Mouse (Mus musculus) cortical plate, adult 2 months (tissue): Measurements from ENCODE around the gene Rps29. TPM values are rescaled to one million over a fixed set of nuclear protein-coding genes. Genes with fewer than 3 reads are reported as not detected.
"Not testable (repeated sequence)": the region's sequence is repeated elsewhere in the genome, so short reads cannot be mapped to it uniquely, and the experiment has no call there.

ENCODE experiments used
- H3K27ac ChIP-seq: fragments of 200-500 bp; 2 replicates; pipeline ENCODE4 v1.5.1; 2012; ENCODE audit warnings: low read length, control low read depth, inconsistent platforms; ENCODE audit not compliant: insufficient read depth
- H3K4me1 ChIP-seq: fragments of 200-500 bp; 2 replicates; pipeline ENCODE4 v1.6.1; 2011; ENCODE audit warnings: low read length; ENCODE audit not compliant: control insufficient read depth, insufficient read depth
- H3K4me3 ChIP-seq: fragments of 200-500 bp; 2 replicates; pipeline ENCODE4 v1.5.1; 2011; ENCODE audit warnings: mild to moderate bottlenecking, low read length, control low read depth; ENCODE audit not compliant: insufficient read depth
- CTCF ChIP-seq: fragments of 200-500 bp; IDR thresholded peaks from 2 replicates; pipeline ENCODE4 v1.5.1; 2011; ENCODE audit warnings: mild to moderate bottlenecking, control low read depth, low read length; ENCODE audit not compliant: insufficient read depth; ENCODE audit errors: extremely low read depth
- POLR2A ChIP-seq: fragments of 200-500 bp; IDR thresholded peaks from 2 replicates; pipeline ENCODE4 v1.6.1; 2011; ENCODE audit warnings: mild to moderate bottlenecking, low read length, control low read depth; ENCODE audit not compliant: insufficient read depth; ENCODE audit errors: extremely low read depth
- polyA plus RNA-seq: library from polyadenylated mRNA; depleted of rRNA; stranded (reverse); fragments of >200 nt; gene quantifications from 2 replicates; pipeline ENCODE4 v1.2.3, GENCODE M21; 2012

Rps29 gene
- polyA plus RNA-seq, 1 experiment, result 1,750 TPM

DNA sequence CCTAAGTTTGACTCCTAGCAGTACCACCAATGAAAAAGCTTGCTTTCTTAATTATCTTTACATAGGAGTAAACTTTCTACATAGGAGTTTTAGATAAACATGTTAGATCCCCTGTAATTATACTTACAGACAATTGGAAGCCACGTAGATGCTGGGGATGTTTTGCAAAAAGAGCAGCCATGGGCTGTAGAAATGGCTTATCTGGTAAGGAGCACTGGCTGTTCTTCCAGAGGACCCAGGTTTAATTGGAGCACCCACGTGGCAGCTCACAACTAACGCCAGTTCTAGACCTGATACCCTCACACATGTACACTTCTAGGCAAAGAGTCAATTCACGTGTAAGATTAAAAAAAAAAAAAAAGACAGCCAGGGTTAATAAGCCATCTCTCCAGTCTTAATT lies 22.8 kb upstream of the Rps29 start:
- Histone ChIP-seq H3K4me1 (peaks cover 1% of the 10 kb centered on the region; the same call in 1 of the 2 replicates), H3K27ac (no peak overlapping the region), H3K4me3 (no peak overlapping the region)
- no peak for TF ChIP-seq POLR2A
- no peak for TF ChIP-seq CTCF

DNA sequence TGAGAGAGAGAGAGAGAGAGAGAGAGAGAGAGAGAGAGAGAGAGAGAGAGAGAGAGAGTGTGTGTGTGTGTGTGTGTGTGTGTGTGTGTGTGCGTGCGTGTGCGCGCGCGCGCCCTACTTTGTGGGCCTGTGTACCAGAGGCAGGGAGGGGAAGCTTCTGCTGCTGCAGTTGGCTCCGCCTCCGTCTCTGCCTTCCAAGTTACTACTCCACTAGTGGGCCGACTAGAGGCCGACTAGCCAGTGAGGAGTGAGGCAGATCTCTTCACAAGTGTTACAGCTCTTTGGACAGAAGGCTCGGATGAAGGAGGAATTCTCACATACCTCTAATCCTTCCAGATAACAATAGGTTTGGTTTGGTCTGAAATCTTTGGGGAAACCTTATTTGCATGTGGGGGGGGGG lies 20.4 kb upstream of the Rps29 start:
- Histone ChIP-seq H3K4me3 (no peak overlapping the region), H3K4me1 (peaks cover 1% of the 10 kb centered on the region; the same call in 1 of the 2 replicates), H3K27ac (no peak overlapping the region)
- TF ChIP-seq POLR2A, result no peak
- TF ChIP-seq CTCF, result no peak

DNA sequence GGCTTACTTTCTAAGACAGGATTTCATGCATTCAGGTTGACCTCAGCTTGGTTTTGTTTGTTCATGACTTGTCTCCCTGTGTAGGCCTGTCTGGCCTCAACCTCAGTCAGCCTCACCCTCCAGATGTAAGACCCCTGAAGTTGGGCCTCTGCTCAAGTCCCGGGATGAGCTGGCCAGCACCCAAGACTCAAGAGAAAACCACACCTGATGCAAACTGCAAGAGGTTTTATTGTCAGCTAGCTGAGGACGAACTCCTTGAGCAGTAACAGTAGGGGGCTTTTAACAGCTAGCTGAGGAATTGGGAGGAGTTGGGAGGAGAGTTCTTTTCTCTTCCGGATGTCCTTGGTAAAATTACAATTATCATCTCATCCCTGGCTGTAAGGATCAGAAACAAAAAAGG lies 18.5 kb upstream of the Rps29 start:
- Histone ChIP-seq H3K4me1 (no peaks in the 10 kb centered on the region), H3K27ac (no peak overlapping the region), H3K4me3 (no peak overlapping the region)
- no peak for TF ChIP-seq CTCF

DNA sequence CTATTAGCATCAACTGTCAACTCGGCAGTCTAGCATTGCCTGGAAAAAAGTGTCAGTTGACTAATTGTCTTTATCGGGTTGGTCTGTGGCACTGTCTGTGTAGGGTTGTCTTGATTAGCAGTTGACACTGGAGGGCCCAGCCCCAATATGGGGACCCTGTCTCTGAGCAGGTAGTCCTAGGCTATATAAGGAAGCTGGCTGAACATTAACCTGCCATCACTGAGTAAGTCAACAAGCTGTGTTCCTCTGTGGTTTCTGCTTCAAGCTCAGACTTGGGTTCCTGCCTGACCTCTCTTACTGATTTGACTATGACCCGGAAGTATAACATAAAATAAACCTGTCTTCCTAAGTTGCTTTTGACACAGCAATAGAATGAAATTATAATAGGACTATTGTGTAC lies 17.0 kb upstream of the Rps29 start:
- no peaks in the 10 kb centered on the region for H3K4me1 ChIP-seq
- H3K4me3 ChIP-seq, result no peak overlapping the region
- no peak overlapping the region for H3K27ac ChIP-seq
- TF ChIP-seq POLR2A, result no peak
- no peak for TF ChIP-seq CTCF

DNA sequence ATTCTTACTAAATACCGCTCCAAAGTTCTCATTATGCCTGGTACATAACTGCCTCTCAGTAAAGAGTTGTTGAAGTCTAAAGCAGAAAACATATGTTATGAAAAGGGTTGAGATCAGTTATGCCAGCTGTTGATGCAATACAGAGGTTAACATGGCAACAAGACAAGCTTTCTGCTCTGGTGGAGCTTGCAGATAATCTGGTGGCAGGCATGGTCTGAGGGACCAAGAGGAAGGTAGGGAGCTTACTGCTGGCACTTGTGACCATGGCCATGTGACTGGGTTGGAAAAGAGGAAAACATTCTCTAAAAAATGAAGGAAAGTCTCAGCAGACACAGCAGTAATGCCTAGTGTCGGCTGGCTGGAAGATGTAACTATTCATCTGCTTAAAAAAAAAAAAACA lies 12.3 kb upstream of the Rps29 start:
- no peak overlapping the region for H3K27ac ChIP-seq
- no peaks in the 10 kb centered on the region for H3K4me1 ChIP-seq
- TF ChIP-seq POLR2A (no peak), CTCF (no peak)
- no peak overlapping the region for H3K4me3 ChIP-seq

DNA sequence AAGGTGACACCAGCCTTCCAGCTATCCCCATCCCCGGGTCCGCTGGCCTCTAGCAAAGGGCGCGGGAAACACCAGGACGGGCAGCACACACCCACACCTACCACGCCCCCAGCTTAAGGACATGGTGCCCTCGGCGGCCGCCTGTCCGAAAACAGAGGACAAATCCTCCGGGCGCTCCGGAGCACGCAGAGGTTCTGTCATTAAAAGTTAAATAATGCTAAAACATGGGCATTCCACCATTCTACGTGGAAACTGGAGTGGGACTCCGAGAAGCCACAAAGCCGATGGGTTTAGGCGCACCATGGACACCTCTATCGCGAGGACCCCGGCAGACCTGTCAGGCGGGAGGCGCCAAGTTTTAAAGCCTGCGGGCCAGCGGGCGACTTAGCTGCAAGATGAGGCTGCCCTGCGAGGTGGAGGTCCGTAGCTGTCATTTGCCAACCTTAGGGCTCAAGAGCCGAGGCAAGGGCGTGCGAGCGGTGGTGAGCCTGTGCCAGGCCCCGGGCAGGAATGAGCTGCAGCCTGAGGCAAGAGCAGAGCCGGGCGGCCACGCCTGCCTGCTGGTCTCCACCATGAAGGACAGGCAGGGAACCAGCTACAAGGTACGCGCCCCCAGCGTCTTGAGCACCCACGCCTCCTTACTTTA lies 9.6 kb upstream of the Rps29 start, which contains the start of gene Lrr1:
Gene Lrr1 (plus strand): TSS at position 354 of the 646 bp plus-strand sequence.
- H3K4me3 ChIP-seq, result peak within 1 kb of the TSS; percentile 59
- H3K27ac ChIP-seq, result peak within 1 kb of the TSS; percentile 82
- no peaks in the 10 kb centered on the region for H3K4me1 ChIP-seq
- no peak for TF ChIP-seq CTCF
- no peak for TF ChIP-seq POLR2A

DNA sequence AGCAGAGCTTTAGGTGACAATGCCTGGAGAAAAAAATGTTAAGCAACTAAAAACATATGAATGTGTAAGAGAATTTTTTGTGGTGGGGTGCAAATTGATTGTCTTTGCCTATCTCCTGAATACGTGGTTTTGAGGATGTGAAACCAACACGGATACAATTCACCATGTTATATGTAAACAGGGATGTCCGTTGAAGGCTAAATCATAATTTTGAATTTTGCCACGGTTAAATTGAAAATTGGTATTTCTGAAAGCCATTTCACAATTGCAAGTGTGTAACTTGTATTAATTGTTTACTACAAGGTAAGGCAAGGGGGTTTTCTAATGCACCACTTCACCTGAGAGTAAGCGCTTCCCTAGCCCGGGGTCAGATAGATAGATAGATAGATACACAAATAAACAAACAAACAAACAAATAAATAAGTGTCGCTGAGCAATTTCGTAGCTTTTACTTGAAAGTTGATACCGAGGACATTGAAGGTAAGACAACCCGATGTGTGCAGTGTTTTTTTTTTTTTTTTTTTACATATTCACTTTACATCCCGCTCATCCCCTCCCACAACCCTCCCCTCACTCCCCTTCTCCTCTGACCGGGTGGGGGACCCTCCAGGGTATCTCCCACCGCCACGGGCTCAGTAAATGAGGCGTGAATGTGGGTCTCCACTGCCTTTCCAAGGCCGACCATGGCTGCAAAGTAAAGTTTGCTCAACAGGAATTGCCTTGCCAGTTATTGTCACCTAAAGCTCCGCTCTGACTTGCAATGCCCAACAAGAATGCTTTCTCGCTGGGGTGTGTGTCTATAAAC lies 8.9 kb upstream of the Rps29 start:
- Histone ChIP-seq H3K27ac (no peak overlapping the region), H3K4me1 (no peaks in the 10 kb centered on the region), H3K4me3 (peak overlapping the region; percentile 59)
- TF ChIP-seq POLR2A, result no peak
- TF ChIP-seq CTCF, result no peak

DNA sequence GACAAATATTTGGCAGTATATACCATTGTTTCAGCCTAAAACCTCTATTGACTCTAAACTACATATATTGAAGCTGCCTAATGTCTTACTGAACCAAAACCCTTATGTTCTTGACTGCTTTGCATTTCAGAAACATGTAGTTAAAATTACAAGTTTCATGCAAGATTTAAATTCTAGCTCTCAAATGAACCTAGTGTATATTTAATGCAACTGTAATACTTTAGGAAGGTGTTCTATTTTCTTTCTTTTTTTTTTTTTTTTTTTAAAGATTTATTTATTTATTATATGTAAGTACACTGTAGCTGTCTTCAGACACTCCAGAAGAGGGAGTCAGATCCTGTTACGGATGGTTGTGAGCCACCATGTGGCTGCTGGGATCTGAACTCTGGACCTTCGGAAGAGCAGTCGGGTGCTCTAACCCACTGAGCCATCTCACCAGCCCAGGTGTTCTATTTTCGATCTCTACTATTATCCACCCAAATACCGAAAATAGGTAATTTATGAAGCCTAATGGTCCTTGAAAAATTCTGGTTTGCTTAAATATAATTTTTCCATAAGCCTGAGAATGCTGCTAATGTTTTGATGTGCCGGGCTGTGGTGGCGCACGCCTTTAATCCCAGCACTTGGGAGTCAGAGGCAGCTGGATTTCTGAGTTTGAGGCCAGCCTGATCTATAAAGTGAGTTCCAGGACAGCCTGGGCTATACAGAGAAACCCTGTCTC lies 8.0 kb upstream of the Rps29 start:
- not testable (repeated sequence) for H3K27ac ChIP-seq, H3K4me1 ChIP-seq

DNA sequence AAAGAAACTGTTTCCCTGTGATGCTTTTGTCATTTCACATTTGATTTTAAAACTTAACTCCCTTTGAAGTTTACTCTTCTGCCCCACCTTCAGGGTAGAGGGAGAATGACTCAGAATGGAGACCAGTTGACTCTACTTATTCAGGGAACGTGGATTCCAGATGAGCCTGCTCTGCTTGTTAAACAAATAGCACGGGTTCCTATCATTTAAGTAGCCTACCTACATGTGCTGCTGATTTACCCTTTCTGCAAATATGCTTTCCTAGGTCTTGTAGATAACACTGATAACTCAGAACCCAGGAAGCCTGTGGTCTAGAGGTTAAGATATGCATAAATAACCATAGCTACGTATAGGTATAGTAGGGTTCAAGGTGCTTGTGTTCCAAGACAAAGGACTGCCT lies 5.9 kb upstream of the Rps29 start:
- Histone ChIP-seq H3K4me3 (no peak overlapping the region), H3K27ac (no peak overlapping the region), H3K4me1 (no peaks in the 10 kb centered on the region)
- no peak for TF ChIP-seq CTCF
- TF ChIP-seq POLR2A, result no peak

More for the DNA sequence above, 8.0 kb upstream of the Rps29 start:
- not testable (repeated sequence) for H3K4me3 ChIP-seq

DNA sequence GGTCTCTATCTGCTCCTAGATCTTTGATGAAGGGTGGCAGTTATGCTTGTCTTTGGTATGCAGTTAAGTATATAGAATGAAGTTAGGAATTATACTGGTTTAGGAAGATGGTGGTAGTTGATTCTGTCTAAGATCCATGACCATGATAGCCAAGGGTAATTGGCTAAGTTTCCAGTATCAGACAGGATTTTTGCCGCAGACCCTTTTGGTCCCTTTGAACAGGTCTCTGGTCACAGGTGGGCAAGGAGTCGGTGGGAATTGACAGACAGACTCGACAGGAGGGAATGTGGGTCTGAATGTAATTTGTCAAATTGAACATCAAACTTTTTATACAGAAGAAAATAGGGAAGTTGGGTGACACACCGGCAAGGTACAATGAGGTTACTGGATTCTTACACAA lies 4.6 kb upstream of the Rps29 start:
- H3K4me3 ChIP-seq, H3K27ac ChIP-seq, H3K4me1 ChIP-seq: not testable (repeated sequence)

DNA sequence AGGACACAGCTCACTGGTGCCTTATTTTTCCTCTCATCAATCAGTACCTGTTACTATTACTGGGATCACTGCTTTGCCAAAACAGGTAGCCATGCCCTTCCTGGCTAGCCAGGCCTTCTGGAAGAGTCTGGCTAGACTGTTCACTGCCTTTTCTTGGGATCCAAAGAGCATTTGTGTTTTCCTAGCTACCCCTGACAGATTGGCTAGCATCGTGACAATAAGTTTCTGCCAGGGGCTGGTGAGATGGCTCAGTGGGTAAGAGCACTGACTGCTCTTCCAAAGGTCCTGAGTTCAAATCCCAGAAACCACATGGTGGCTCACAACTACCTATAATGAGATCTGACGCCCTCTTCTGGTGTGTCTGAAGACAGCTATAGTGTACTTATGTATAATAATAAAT lies 1.7 kb upstream of the Rps29 start:
- H3K4me1 ChIP-seq, H3K4me3 ChIP-seq, H3K27ac ChIP-seq: not testable (repeated sequence)
